Mouse (Mus musculus) kidney, postnatal 14 days (tissue): ENCODE results near the gene Usp7.
"Not testable (repeated sequence)": the region's sequence is repeated elsewhere in the genome, so short reads cannot be mapped to it uniquely, and the experiment has no call there.

Source experiments
- DNase-seq: peaks from one replicate; pipeline ENCODE4 v3.0.0; 2022; ENCODE audit warnings: mixed read lengths

Usp7 gene

GRCm38 (mm10) chr16:8748904-8749303 is 43.2 kb downstream of the Usp7 start:
- DNase-seq, result no peak

GRCm38 (mm10) chr16:8748175-8748846 is 43.8 kb downstream of the Usp7 start:
- DNase-seq, result peak; percentile 40

- DNase-seq, result no peak
These were observed 44.3 kb downstream of the Usp7 start for GRCm38 (mm10) chr16:8747772-8748171.

GRCm38 (mm10) chr16:8746509-8746908 is 45.6 kb downstream of the Usp7 start:
- no peak for DNase-seq

- no peak for DNase-seq
These were observed 46.4 kb downstream of the Usp7 start for GRCm38 (mm10) chr16:8745751-8746150.

GRCm38 (mm10) chr16:8743989-8744388 is 48.1 kb downstream of the Usp7 start:
- no peak for DNase-seq

GRCm38 (mm10) chr16:8741697-8742096 is 50.4 kb downstream of the Usp7 start:
- DNase-seq, result no peak

- DNase-seq, result no peak
These were observed 51.0 kb downstream of the Usp7 start for GRCm38 (mm10) chr16:8741110-8741509.

GRCm38 (mm10) chr16:8738542-8739514 is 53.3 kb downstream of the Usp7 start:
- peak; percentile 94 for DNase-seq

GRCm38 (mm10) chr16:8737666-8738541 is 54.2 kb downstream of the Usp7 start:
- DNase-seq, result peak; percentile 67

- DNase-seq, result no peak
These were observed 54.8 kb downstream of the Usp7 start for GRCm38 (mm10) chr16:8737341-8737665.

- no peak for DNase-seq
These were observed 55.4 kb downstream of the Usp7 start for GRCm38 (mm10) chr16:8736757-8737156.

GRCm38 (mm10) chr16:8736032-8736431 is 56.1 kb downstream of the Usp7 start:
- peak; percentile 33 for DNase-seq

- no peak for DNase-seq
These were observed 57.4 kb downstream of the Usp7 start for GRCm38 (mm10) chr16:8734693-8735092.

- DNase-seq, result no peak
These were observed 58.5 kb downstream of the Usp7 start for GRCm38 (mm10) chr16:8733624-8734023.

- not testable (repeated sequence) for DNase-seq
These were observed 59.7 kb downstream of the Usp7 start for GRCm38 (mm10) chr16:8732450-8732849.

- DNase-seq, result no peak
These were observed 60.5 kb downstream of the Usp7 start for GRCm38 (mm10) chr16:8731630-8732029.

GRCm38 (mm10) chr16:8728111-8728748 is 63.9 kb downstream of the Usp7 start:
- DNase-seq, result no peak

GRCm38 (mm10) chr16:8725807-8726206 is 66.3 kb downstream of the Usp7 start:
- DNase-seq, result no peak

GRCm38 (mm10) chr16:8724031-8724430 is 68.1 kb downstream of the Usp7 start:
- no peak for DNase-seq

- no peak for DNase-seq
These were observed 71.7 kb downstream of the Usp7 start for GRCm38 (mm10) chr16:8720447-8720846.

GRCm38 (mm10) chr16:8717744-8718143 is 74.4 kb downstream of the Usp7 start:
- no peak for DNase-seq

GRCm38 (mm10) chr16:8716300-8716699 is 75.8 kb downstream of the Usp7 start:
- DNase-seq, result no peak
